30 mouse cellular contexts compared by ENCODE assay signal in genomic region chr17:11336156-11336555, GRCm38 (mm10).
DNase-seq lines count a peak whose midpoint lies in the region; ATAC-seq lines count a peak whose summit lies in the region.
"Had no signal": no experiment of that assay in that cellular context is flagged by ENCODE, and none has a peak within 500 bp of the region (broad histone marks: within the 10 kb centered on the region; RNA-seq: fewer than 3 reads in every experiment).

No protein-coding gene starts in this region.

- no peak overlapping the region for H3K27ac ChIP-seq in forebrain, embryonic 14.5 days (ENCODE audit: low read depth, low read length)
- no peak overlapping the region for H3K27ac ChIP-seq in forebrain, embryonic 13.5 days
- H3K27ac ChIP-seq: embryonic facial prominence, embryonic 12.5 days; heart, adult 2 months; heart, embryonic 13.5 days; hindbrain, embryonic 14.5 days; limb, embryonic 12.5 days; liver, embryonic 15.5 days; stomach, postnatal 0 days had no signal

- no peak for ATAC-seq in forebrain, embryonic 14.5 days
- ATAC-seq in forebrain, embryonic 13.5 days, result no peak
- ATAC-seq: activated CD4-positive, CD25-positive, alpha-beta regulatory T cell, adult 4 months; forebrain, embryonic 16.5 days; intestine, postnatal 0 days; midbrain, embryonic 16.5 days had no signal

- H3K9ac ChIP-seq in forebrain, embryonic 14.5 days (ENCODE audit: low read length), result no peak overlapping the region
- no peak overlapping the region for H3K9ac ChIP-seq in forebrain, embryonic 13.5 days
- H3K9ac ChIP-seq: embryonic facial prominence, embryonic 12.5 days; heart, embryonic 13.5 days; hindbrain, embryonic 14.5 days; limb, embryonic 12.5 days; liver, embryonic 15.5 days; lung, embryonic 14.5 days had no signal

- no peaks in the 10 kb centered on the region for H3K36me3 ChIP-seq in forebrain, embryonic 14.5 days (ENCODE audit: control insufficient read depth, insufficient read depth, low read length)
- H3K36me3 ChIP-seq in forebrain, embryonic 13.5 days (ENCODE audit: poor library complexity, severe bottlenecking), result no peaks in the 10 kb centered on the region
- H3K36me3 ChIP-seq: embryonic facial prominence, embryonic 12.5 days; heart, embryonic 13.5 days; limb, embryonic 12.5 days; liver, embryonic 15.5 days had no signal

- H3K4me1 ChIP-seq in forebrain, embryonic 14.5 days (ENCODE audit: control insufficient read depth, insufficient read depth, low read length), result no peaks in the 10 kb centered on the region
- H3K4me1 ChIP-seq in forebrain, embryonic 13.5 days, result 0 out of 2 replicates have a peak, but pooled peaks cover 6% of the 10 kb centered on the region
- H3K4me1 ChIP-seq: embryonic facial prominence, embryonic 12.5 days; heart, embryonic 13.5 days; limb, embryonic 12.5 days; liver, embryonic 15.5 days had no signal

- DNase-seq in forebrain, embryonic 14.5 days (ENCODE audit: low spot score), result peak; percentile 49
- DNase-seq in layer of hippocampus, adult 9-11 months, result peak; percentile 36
- no peak for DNase-seq in layer of hippocampus, adult 9-10 months (ENCODE audit: low spot score)
- DNase-seq in right cerebral cortex, adult 2 months (ENCODE audit: low spot score in 2 of 2), result peak; percentile 25 to 64
- DNase-seq in right cerebral cortex, postnatal 14 days, result no peak
- DNase-seq in thymus, postnatal 25 days, result no peak
- DNase-seq: adrenal gland, adult 2 months; cerebellum, adult 11 months; cerebellum, adult 9-10 months; cerebellum, postnatal 36 days; gastrocnemius, postnatal 36 days; heart, adult 2 months; heart, postnatal 10 days; kidney, postnatal 10 days; lung, embryonic 14.5 days; lung, postnatal 14 days; thymus, adult 2 months; thymus, postnatal 4 days had no signal

- no peak overlapping the region for H3K4me3 ChIP-seq in forebrain, embryonic 14.5 days (ENCODE audit: low read depth, low read length)
- H3K4me3 ChIP-seq in forebrain, embryonic 13.5 days, result no peak overlapping the region
- H3K4me3 ChIP-seq: embryonic facial prominence, embryonic 12.5 days; heart, adult 2 months; heart, embryonic 13.5 days; limb, embryonic 12.5 days; liver, embryonic 15.5 days had no signal

- no peaks in the 10 kb centered on the region for H3K9me3 ChIP-seq in forebrain, embryonic 14.5 days (replicated peaks; ENCODE audit: control insufficient read depth, low read length)
- H3K9me3 ChIP-seq in forebrain, embryonic 13.5 days (replicated peaks), result no peaks in the 10 kb centered on the region
- H3K9me3 ChIP-seq: embryonic facial prominence, embryonic 12.5 days; heart, embryonic 13.5 days; limb, embryonic 12.5 days; liver, embryonic 15.5 days had no signal

- H3K27me3 ChIP-seq in forebrain, embryonic 14.5 days (replicated peaks; ENCODE audit: control insufficient read depth, insufficient read depth, low read length), result no peaks in the 10 kb centered on the region
- H3K27me3 ChIP-seq in forebrain, embryonic 13.5 days, result no peaks in the 10 kb centered on the region
- H3K27me3 ChIP-seq: CH12.LX; embryonic facial prominence, embryonic 12.5 days; liver, embryonic 15.5 days had no signal

- 34% methylated on average over 1 of the region's 1 CpGs for WGBS in forebrain, embryonic 14.5 days
- WGBS in forebrain, embryonic 13.5 days, result 58% methylated on average over 1 of the region's 1 CpGs

- H3K4me2 ChIP-seq in forebrain, embryonic 14.5 days (ENCODE audit: low read length), result no peak overlapping the region
- H3K4me2 ChIP-seq in forebrain, embryonic 13.5 days, result no peak overlapping the region
- H3K4me2 ChIP-seq: embryonic facial prominence, embryonic 12.5 days; heart, embryonic 13.5 days; hindbrain, embryonic 14.5 days; limb, embryonic 12.5 days; liver, embryonic 15.5 days; lung, embryonic 14.5 days had no signal

Comparison
In these comparisons a context has a peak if more than half of its experiments do, and no peak if none do; other contexts are left out.
1. DNase-seq: peak in forebrain, embryonic 14.5 days (single experiment), layer of hippocampus, adult 9-11 months (single experiment) and right cerebral cortex, adult 2 months (2 of 2); none in layer of hippocampus, adult 9-10 months (single experiment), right cerebral cortex, postnatal 14 days (single experiment) and thymus, postnatal 25 days (single experiment).